Mouse (Mus musculus) cerebellum, postnatal 25 days (tissue): Measurements from ENCODE around the gene Sult2a3.
"Not testable (repeated sequence)": the region's sequence is repeated elsewhere in the genome, so short reads cannot be mapped to it uniquely, and the experiment has no call there.

Experiments used
- DNase-seq, 2 experiments: peaks; one replicate each; pipeline ENCODE4 v3.0.0; 2021; ENCODE audit warnings: mixed read lengths in 2 of 2

Sult2a3 gene

GRCm38 (mm10) chr7:14122944-14123343 is at the start of gene Sult2a3:
Sult2a3 (minus strand) TSS chr7:14123044.
- DNase-seq = no peak

GRCm38 (mm10) chr7:14120436-14120835 is 2.4 kb downstream of the Sult2a3 start:
- no peak for DNase-seq

DNA sequence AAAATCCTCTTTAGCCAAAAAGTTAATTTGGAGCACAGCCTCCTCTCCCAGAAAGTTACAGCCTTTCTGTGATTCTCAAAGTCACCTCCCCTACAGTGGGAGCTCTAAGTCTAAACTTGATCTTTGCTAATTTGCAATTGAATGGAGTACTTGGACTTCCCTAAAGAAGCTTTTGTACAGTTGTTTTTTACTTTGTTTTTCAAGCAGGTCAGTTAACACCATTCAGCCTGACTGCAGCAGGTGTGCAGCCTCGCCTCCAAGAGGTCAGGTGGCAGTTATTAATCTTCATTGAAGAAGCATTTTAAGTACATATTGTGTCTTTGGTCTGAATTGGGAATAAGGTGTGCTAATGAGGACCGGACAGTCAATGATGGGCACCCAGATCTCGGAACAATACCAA is 3.0 kb downstream of the Sult2a3 start:
- DNase-seq = not testable (repeated sequence)

DNA sequence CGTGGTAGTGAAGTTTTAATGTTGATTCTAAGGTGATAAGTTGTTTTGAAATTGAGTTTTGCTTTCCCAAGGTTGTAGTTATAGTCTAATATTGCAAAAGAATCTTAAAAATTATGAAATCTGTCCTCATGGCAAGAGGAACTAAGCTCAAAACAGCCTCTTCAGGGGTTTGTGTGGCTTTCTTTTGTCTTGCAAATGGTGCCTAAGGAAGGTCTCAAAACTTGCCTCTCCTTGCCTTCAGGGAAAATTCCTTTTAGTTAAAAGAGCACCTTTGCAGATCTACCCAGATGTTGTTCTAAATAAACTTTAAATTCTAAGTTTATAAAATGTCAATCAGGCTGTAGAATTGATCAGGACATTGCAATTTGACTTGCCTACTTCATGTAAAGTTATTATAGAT is 6.1 kb downstream of the Sult2a3 start:
- DNase-seq = no peak

GRCm38 (mm10) chr7:14114471-14114870 is 8.4 kb downstream of the Sult2a3 start:
- not testable (repeated sequence) for DNase-seq

DNA sequence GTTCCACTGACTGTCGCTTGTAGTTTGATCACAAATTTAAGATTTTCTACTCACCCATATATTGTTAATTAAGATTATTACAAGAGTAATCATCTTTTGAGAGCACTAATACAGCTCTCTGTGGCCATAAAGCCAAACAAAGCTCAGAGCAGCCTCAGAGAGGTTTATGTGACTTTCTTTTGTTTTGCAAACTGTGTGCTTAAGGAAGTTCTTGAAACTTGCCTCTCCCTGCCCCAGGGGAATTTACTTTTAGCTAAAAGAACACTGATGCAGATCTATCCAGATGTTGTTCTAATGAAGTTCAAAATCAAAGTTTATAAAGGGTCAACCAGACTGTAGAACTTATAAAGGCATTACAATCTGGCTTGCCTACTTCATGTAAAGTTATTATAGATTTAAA is 75.0 kb downstream of the Sult2a3 start:
- not testable (repeated sequence) for DNase-seq

GRCm38 (mm10) chr7:14030831-14031230 is 92.0 kb downstream of the Sult2a3 start:
- not testable (repeated sequence) for DNase-seq
